Mouse (Mus musculus) myocyte (in vitro differentiated cells): ENCODE measurements around the gene Slc22a8. TPM values are rescaled to one million over a fixed set of nuclear protein-coding genes. Genes with fewer than 3 reads are reported as not detected.
A peak's percentile ranks its signal among the peaks of the same experiment; 100 is the strongest.

ENCODE experiments used
- H3K27me3 ChIP-seq: one replicate; pipeline ENCODE4 v1.6.1; 2011; ENCODE audit not compliant: control insufficient read depth, insufficient read depth, insufficient read length
- H3K36me3 ChIP-seq: one replicate; pipeline ENCODE4 v1.6.1; 2011; ENCODE audit not compliant: control insufficient read depth, insufficient read depth
- H3K4me2 ChIP-seq: one replicate; pipeline ENCODE4 v1.6.1; 2011; ENCODE audit warnings: low read depth, control low read depth
- H3K4me3 ChIP-seq: one replicate; pipeline ENCODE4 v1.5.1; 2011; ENCODE audit warnings: mild to moderate bottlenecking, control low read depth, moderate library complexity
- H3K79me2 ChIP-seq: one replicate; pipeline ENCODE4 v1.6.1; 2011; ENCODE audit not compliant: control insufficient read depth, insufficient read depth
- H3ac ChIP-seq: one replicate; pipeline ENCODE4 v1.6.1; 2011; ENCODE audit not compliant: control insufficient read depth, insufficient read length
- CEBPB ChIP-seq: IDR thresholded peaks from 2 replicates; pipeline ENCODE4 v1.6.1; 2011; ENCODE audit warnings: mild to moderate bottlenecking, moderate library complexity; ENCODE audit not compliant: poor library complexity, insufficient read depth, severe bottlenecking
- E2F4 ChIP-seq: IDR thresholded peaks from one replicate; pipeline ENCODE4 v1.6.1; 2011; ENCODE audit warnings: mild to moderate bottlenecking, control low read depth, moderate library complexity; ENCODE audit not compliant: insufficient read depth
- MAX ChIP-seq: IDR thresholded peaks from one replicate; pipeline ENCODE4 v1.6.1; 2011; ENCODE audit warnings: low read depth, mild to moderate bottlenecking, control low read depth
- MYOD1 ChIP-seq, 3 experiments: IDR thresholded peaks; one replicate each; pipeline ENCODE4 v1.6.1; 2011; ENCODE audit warnings: control low read depth in 2 of 3, low read depth in 2 of 3, mild to moderate bottlenecking in 2 of 3, moderate library complexity in 1 of 3; ENCODE audit not compliant: insufficient read length in 2 of 3, control insufficient read depth in 1 of 3
- MYOG ChIP-seq, 3 experiments: IDR thresholded peaks; one replicate each; pipeline ENCODE4 v1.6.1; 2011; ENCODE audit warnings: control low read depth in 2 of 3, low read depth in 2 of 3, mild to moderate bottlenecking in 2 of 3; ENCODE audit not compliant: insufficient read length in 2 of 3, control insufficient read depth in 1 of 3, insufficient read depth in 1 of 3
- POLR2A ChIP-seq: IDR thresholded peaks from one replicate; pipeline ENCODE4 v1.6.1; 2011; ENCODE audit warnings: low read depth, mild to moderate bottlenecking, control low read depth, moderate library complexity; ENCODE audit not compliant: insufficient read length
- POLR2AphosphoS2 ChIP-seq: IDR thresholded peaks from one replicate; pipeline ENCODE4 v1.6.1; 2011; ENCODE audit warnings: low read depth, control low read depth; ENCODE audit not compliant: insufficient read length
- REST ChIP-seq: IDR thresholded peaks from one replicate; pipeline ENCODE4 v1.6.1; 2011; ENCODE audit warnings: mild to moderate bottlenecking, control low read depth, moderate library complexity; ENCODE audit not compliant: insufficient read depth, insufficient read length
- SRF ChIP-seq: IDR thresholded peaks from one replicate; pipeline ENCODE4 v1.6.1; 2011; ENCODE audit warnings: low read depth; ENCODE audit not compliant: control insufficient read depth, insufficient read length
- TCF12 ChIP-seq: IDR thresholded peaks from one replicate; pipeline ENCODE4 v1.6.1; 2011; ENCODE audit warnings: mild to moderate bottlenecking, control low read depth; ENCODE audit not compliant: poor library complexity, insufficient read depth, severe bottlenecking
- TCF3 ChIP-seq: IDR thresholded peaks from one replicate; pipeline ENCODE4 v1.6.1; 2011; ENCODE audit warnings: low read depth, control low read depth; ENCODE audit not compliant: insufficient read length
- USF1 ChIP-seq: IDR thresholded peaks from one replicate; pipeline ENCODE4 v1.6.1; 2011; ENCODE audit warnings: low read depth, mild to moderate bottlenecking, control low read depth, moderate library complexity
- polyA plus RNA-seq: library from polyadenylated mRNA; unstranded; fragments of >200 nt; fragmentation: generic; extraction: Trizol; gene quantifications from one replicate; pipeline ENCODE4 v1.2.1, GENCODE M21; 2012; ENCODE audit warnings: missing spikeins

Gene Slc22a8
- polyA plus RNA-seq, 1 experiment, result not detected

GRCm38 (mm10) chr19:8572485-8572884, 18.6 kb upstream of the Slc22a8 start:
- H3K36me3 ChIP-seq, result no peaks in the 10 kb centered on the region
- no peak for TF ChIP-seq USF1
- no peak for TF ChIP-seq REST
- no peak for TF ChIP-seq TCF12
- TF ChIP-seq POLR2A, result no peak
- no peak for TF ChIP-seq CEBPB
- no peak for TF ChIP-seq MYOD1 (IDR thresholded peaks at IDR 0.05; ENCODE audit: control insufficient read depth in 1 of 3, insufficient read length in 2 of 3, low read depth in 2 of 3)
- no peak for TF ChIP-seq POLR2AphosphoS2
- TF ChIP-seq MAX, result no peak
- TF ChIP-seq MYOG (IDR thresholded peaks at IDR 0.05; ENCODE audit: control insufficient read depth in 1 of 3, insufficient read depth in 1 of 3, insufficient read length in 2 of 3, low read depth in 2 of 3), result no peak
- no peak for TF ChIP-seq SRF
- TF ChIP-seq E2F4, result no peak
- TF ChIP-seq TCF3, result no peak

GRCm38 (mm10) chr19:8577432-8577831, 13.6 kb upstream of the Slc22a8 start:
- no peaks in the 10 kb centered on the region for H3K79me2 ChIP-seq
- no peak overlapping the region for H3K4me2 ChIP-seq
- H3ac ChIP-seq, result no peak overlapping the region
- TF ChIP-seq MAX (no peak), POLR2A (no peak), MYOD1 (IDR thresholded peaks at IDR 0.05; ENCODE audit: control insufficient read depth in 1 of 3, insufficient read length in 2 of 3, low read depth in 2 of 3) (no peak), CEBPB (no peak), USF1 (no peak), TCF12 (no peak), REST (no peak), TCF3 (no peak), POLR2AphosphoS2 (no peak), SRF (no peak)
- H3K27me3 ChIP-seq, result peaks cover 40% of the 10 kb centered on the region
- no peak overlapping the region for H3K4me3 ChIP-seq
- H3K36me3 ChIP-seq, result no peaks in the 10 kb centered on the region

More at GRCm38 (mm10) chr19:8572485-8572884, 18.6 kb upstream of the Slc22a8 start:
- Histone ChIP-seq H3K79me2 (no peaks in the 10 kb centered on the region), H3ac (no peak overlapping the region), H3K27me3 (peaks cover 32% of the 10 kb centered on the region), H3K4me3 (no peak overlapping the region), H3K4me2 (no peak overlapping the region)

- Histone ChIP-seq H3K79me2 (no peaks in the 10 kb centered on the region), H3ac (no peak overlapping the region), H3K27me3 (peaks cover 30% of the 10 kb centered on the region), H3K4me2 (peak overlapping the region; percentile 50), H3K4me3 (no peak overlapping the region), H3K36me3 (no peaks in the 10 kb centered on the region)
- TF ChIP-seq REST (no peak), MAX (no peak), E2F4 (no peak), SRF (no peak), TCF12 (no peak), MYOG (IDR thresholded peaks at IDR 0.05; ENCODE audit: control insufficient read depth in 1 of 3, insufficient read depth in 1 of 3, insufficient read length in 2 of 3, low read depth in 2 of 3) (no peak), TCF3 (no peak), USF1 (no peak), CEBPB (no peak), POLR2A (no peak), POLR2AphosphoS2 (no peak), MYOD1 (IDR thresholded peaks at IDR 0.05; ENCODE audit: control insufficient read depth in 1 of 3, insufficient read length in 2 of 3, low read depth in 2 of 3) (no peak)
Measured at GRCm38 (mm10) chr19:8578293-8578969, 12.6 kb upstream of the Slc22a8 start.

- no peak overlapping the region for H3K4me3 ChIP-seq
- H3ac ChIP-seq, result no peak overlapping the region
- no peaks in the 10 kb centered on the region for H3K36me3 ChIP-seq
- peaks cover 25% of the 10 kb centered on the region for H3K27me3 ChIP-seq
- no peak overlapping the region for H3K4me2 ChIP-seq
- no peak for TF ChIP-seq POLR2AphosphoS2
- no peak for TF ChIP-seq POLR2A
- no peak for TF ChIP-seq USF1
- TF ChIP-seq MYOD1 (IDR thresholded peaks at IDR 0.05; ENCODE audit: control insufficient read depth in 1 of 3, insufficient read length in 2 of 3, low read depth in 2 of 3), result no peak
- no peak for TF ChIP-seq SRF
- TF ChIP-seq CEBPB, result no peak
- no peak for TF ChIP-seq REST
- no peak for TF ChIP-seq TCF3
- no peak for TF ChIP-seq E2F4
- no peak for TF ChIP-seq MAX
- no peak for TF ChIP-seq MYOG (IDR thresholded peaks at IDR 0.05; ENCODE audit: control insufficient read depth in 1 of 3, insufficient read depth in 1 of 3, insufficient read length in 2 of 3, low read depth in 2 of 3)
- no peak for TF ChIP-seq TCF12
- H3K79me2 ChIP-seq, result no peaks in the 10 kb centered on the region
Measured at GRCm38 (mm10) chr19:8578970-8579342, 12.1 kb upstream of the Slc22a8 start.
